Mouse (Mus musculus): ENCODE measurements around the gene Cdc5l.

- TF ChIP-seq CTCF (IDR thresholded peaks at IDR 0.05): no peak
- no peak for TF ChIP-seq EP300 (IDR thresholded peaks at IDR 0.05)
These were observed 18.7 kb upstream of the Cdc5l start for GRCm38 (mm10) chr17:45452271-45452670.

All from lung, postnatal 0 days (tissue).